Mouse (Mus musculus): ENCODE measurements around the gene Gm1673. TPM values are rescaled to one million over a fixed set of nuclear protein-coding genes. Genes with fewer than 3 reads are reported as not detected.

Gene Gm1673
- polyA plus RNA-seq, 1 experiment: 6.0 TPM

GRCm38 (mm10) chr5:33974736-33975135 is 8.5 kb upstream of the Gm1673 start:
- H3K36me3 ChIP-seq (ENCODE audit: control insufficient read depth, insufficient read depth, low read length): no peaks in the 10 kb centered on the region

DNA sequence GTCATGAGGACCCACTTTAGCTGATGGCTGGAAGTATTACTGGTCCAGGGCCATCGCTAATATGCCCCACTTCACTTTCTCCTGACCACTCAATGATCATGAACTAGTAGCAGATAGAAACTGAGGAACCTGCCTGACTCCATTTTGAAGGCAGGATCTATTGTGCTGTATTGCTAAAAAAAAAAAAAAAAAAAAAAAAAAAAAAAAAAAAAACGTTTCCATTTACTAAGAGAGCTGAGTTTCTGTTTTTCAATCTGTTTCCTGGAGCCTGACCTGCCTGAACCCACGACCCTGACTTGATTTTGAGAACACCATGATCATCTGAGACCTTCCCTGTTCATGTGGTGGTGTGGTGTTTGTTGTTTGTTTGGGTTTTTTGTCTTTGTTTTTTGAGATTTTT is 7.0 kb upstream of the Gm1673 start:
- no peak overlapping the region for H3K4me3 ChIP-seq (ENCODE audit: extremely low read depth, insufficient read depth, insufficient read length)
- no peaks in the 10 kb centered on the region for H3K4me1 ChIP-seq (ENCODE audit: control insufficient read depth, insufficient read depth, insufficient read length)
- no peaks in the 10 kb centered on the region for H3K36me3 ChIP-seq (ENCODE audit: control insufficient read depth, insufficient read depth, low read length)
- TF ChIP-seq POLR2A (IDR thresholded peaks at IDR 0.05; ENCODE audit: low read depth, low read length): no peak
- no peak for DNase-seq (ENCODE audit: low read depth in 1 of 2, low spot score in 2 of 2)
- no peak overlapping the region for H3K27ac ChIP-seq (ENCODE audit: insufficient read depth, low read length)
- WGBS: 33% methylated on average over 3 of the region's 3 CpGs
- no peaks in the 10 kb centered on the region for H3K27me3 ChIP-seq (ENCODE audit: control insufficient read depth, insufficient read depth, low read length)

More at GRCm38 (mm10) chr5:33974736-33975135, 8.5 kb upstream of the Gm1673 start:
- WGBS: 73% methylated on average over 2 of the region's 2 CpGs
- H3K4me3 ChIP-seq (ENCODE audit: extremely low read depth, insufficient read depth, insufficient read length): no peak overlapping the region
- H3K27ac ChIP-seq (ENCODE audit: insufficient read depth, low read length): no peak overlapping the region
- no peak for DNase-seq (ENCODE audit: low read depth in 1 of 2, low spot score in 2 of 2)
- H3K4me1 ChIP-seq (ENCODE audit: control insufficient read depth, insufficient read depth, insufficient read length): no peaks in the 10 kb centered on the region
- TF ChIP-seq POLR2A (IDR thresholded peaks at IDR 0.05; ENCODE audit: low read depth, low read length) (no peak), CTCF (IDR thresholded peaks at IDR 0.05; ENCODE audit: extremely low read depth, insufficient read depth, insufficient read length, insufficient replicate concordance) (no peak)
- H3K27me3 ChIP-seq (ENCODE audit: control insufficient read depth, insufficient read depth, low read length): no peaks in the 10 kb centered on the region

DNA sequence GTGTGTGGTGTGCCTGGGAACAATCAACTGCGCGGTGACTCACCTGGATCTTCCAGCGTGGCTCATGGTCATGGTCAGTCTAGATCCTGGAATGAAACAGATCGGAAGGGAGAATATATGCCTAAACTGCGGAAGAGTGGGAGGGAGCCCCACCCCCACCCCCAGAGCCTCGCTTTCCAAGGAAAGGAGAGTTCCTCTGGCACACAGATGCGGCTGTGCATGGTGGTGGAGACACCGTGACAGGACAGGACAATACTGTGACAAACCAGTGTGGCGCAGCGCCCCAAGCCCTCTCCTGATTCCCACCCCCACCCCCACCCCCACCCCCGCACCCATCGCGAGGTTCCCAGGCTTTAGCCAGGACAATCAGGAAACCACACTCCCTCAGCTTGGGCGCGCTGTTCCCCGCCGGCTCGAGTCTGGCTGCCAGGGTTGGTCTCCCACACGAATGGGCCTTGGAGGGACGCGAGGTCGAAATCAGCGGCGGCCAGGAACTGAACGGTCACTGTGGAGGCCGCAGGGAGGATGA is 438 bp upstream of the Gm1673 start:
- H3K27ac ChIP-seq (ENCODE audit: insufficient read depth, low read length): no peak overlapping the region
- H3K4me3 ChIP-seq (ENCODE audit: extremely low read depth, insufficient read depth, insufficient read length): peak overlapping the region; percentile 66
- no peak for TF ChIP-seq POLR2A (IDR thresholded peaks at IDR 0.05; ENCODE audit: low read depth, low read length)
- TF ChIP-seq CTCF (IDR thresholded peaks at IDR 0.05; ENCODE audit: extremely low read depth, insufficient read depth, insufficient read length, insufficient replicate concordance): no peak
- H3K27me3 ChIP-seq (ENCODE audit: control insufficient read depth, insufficient read depth, low read length): peaks cover 7% of the 10 kb centered on the region; the same call in 1 of the 2 replicates
- no peak for DNase-seq (ENCODE audit: low read depth in 1 of 2, low spot score in 2 of 2)
- 19% methylated on average over 25 of the region's 26 CpGs for WGBS
- no peaks in the 10 kb centered on the region for H3K36me3 ChIP-seq (ENCODE audit: control insufficient read depth, insufficient read depth, low read length)
- peaks cover 10% of the 10 kb centered on the region for H3K4me1 ChIP-seq (ENCODE audit: control insufficient read depth, insufficient read depth, insufficient read length)

GRCm38 (mm10) chr5:33994671-33995625 is 11.7 kb downstream of the Gm1673 start:
- WGBS: 55% methylated on average over 28 of the region's 28 CpGs
- peaks cover 19% of the 10 kb centered on the region for H3K27me3 ChIP-seq (ENCODE audit: control insufficient read depth, insufficient read depth, low read length)
- H3K36me3 ChIP-seq (ENCODE audit: control insufficient read depth, insufficient read depth, low read length): no peaks in the 10 kb centered on the region
- peaks cover 12% of the 10 kb centered on the region; the same call in 1 of the 2 replicates for H3K4me1 ChIP-seq (ENCODE audit: control insufficient read depth, insufficient read depth, insufficient read length)
- H3K4me3 ChIP-seq (ENCODE audit: extremely low read depth, insufficient read depth, insufficient read length): no peak overlapping the region
- peak in 1 of 2 experiments; percentile 15 for DNase-seq (ENCODE audit: low read depth in 1 of 2, low spot score in 2 of 2)
- TF ChIP-seq CTCF (IDR thresholded peaks at IDR 0.05; ENCODE audit: extremely low read depth, insufficient read depth, insufficient read length, insufficient replicate concordance): peak; percentile 10; the same call in 1 of the 2 replicates
- TF ChIP-seq POLR2A (IDR thresholded peaks at IDR 0.05; ENCODE audit: low read depth, low read length): no peak
- H3K27ac ChIP-seq (ENCODE audit: insufficient read depth, low read length): no peak overlapping the region

DNA sequence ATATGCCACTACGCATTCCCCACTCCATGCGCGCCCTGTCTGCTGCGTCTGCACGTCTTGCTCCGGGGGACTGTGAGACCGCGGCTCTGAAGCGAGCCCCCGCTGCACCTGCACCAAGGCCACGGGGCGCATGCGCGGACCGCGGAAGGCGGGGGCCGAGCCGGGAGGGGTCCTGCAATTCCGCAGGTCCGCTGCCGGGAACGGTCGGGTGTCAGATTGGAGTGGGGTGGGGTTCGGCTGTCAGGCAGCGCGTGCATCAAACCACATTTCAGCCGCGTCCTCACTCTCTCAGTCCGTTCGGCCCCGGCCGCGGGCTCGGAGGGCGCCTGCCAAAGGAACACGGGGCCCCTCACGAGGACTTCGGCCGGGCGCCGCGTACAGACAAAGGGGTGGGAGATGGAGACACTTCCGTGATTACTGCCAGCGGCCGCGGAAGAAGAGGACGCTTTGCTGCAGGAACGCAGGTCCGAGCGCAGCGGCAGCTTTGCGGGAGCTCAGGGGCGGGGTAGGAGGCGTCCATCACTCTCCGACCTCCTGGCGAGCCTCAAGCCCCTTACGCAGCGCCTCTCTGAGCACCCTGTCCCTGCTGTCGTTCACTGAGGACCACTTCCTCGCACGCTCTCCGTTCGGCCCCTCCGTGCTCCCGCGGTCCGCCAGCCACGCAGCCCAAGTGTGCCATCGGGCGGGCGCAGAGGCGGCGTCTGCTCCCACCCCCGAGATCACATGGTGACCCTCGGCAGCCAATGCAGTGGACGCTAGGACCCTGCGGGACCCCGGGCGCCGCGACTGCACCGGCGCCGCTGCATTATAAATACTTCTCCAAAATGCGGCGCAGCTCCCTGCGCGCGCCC is 12.8 kb downstream of the Gm1673 start, which contains the start of gene Nat8l:
Nat8l (plus strand) TSS at position 142 of the 851 bp plus-strand sequence.
- 1% methylated on average over 89 of the region's 90 CpGs for WGBS
- no peaks in the 10 kb centered on the region for H3K36me3 ChIP-seq (ENCODE audit: control insufficient read depth, insufficient read depth, low read length)
- H3K4me3 ChIP-seq (ENCODE audit: extremely low read depth, insufficient read depth, insufficient read length): peak within 1 kb of the TSS; percentile 62
- DNase-seq (ENCODE audit: low read depth in 1 of 2, low spot score in 2 of 2): peak in 1 of 2 experiments; percentile 17
- no peak within 1 kb of the TSS for H3K27ac ChIP-seq (ENCODE audit: insufficient read depth, low read length)
- TF ChIP-seq POLR2A (IDR thresholded peaks at IDR 0.05; ENCODE audit: low read depth, low read length) (no peak), CTCF (IDR thresholded peaks at IDR 0.05; ENCODE audit: extremely low read depth, insufficient read depth, insufficient read length, insufficient replicate concordance) (no peak)
- H3K4me1 ChIP-seq (ENCODE audit: control insufficient read depth, insufficient read depth, insufficient read length): peaks cover 12% of the 10 kb centered on the region; the same call in 1 of the 2 replicates
- H3K27me3 ChIP-seq (ENCODE audit: control insufficient read depth, insufficient read depth, low read length): peaks cover 19% of the 10 kb centered on the region

DNA sequence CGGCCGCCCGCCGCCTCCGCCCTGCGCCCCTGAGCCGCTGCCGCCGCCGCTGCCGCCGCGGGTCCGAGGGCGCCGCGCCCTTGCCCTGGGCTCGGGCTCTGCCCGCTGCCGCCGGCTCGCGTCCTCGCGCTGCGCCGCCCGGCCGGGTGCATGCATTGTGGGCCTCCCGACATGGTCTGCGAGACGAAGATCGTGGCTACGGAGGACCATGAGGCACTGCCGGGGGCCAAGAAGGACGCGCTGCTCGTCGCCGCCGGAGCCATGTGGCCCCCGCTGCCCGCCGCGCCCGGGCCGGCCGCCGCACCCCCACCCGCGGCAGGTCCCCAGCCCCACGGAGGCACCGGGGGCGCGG is 13.4 kb downstream of the Gm1673 start:
- DNase-seq (ENCODE audit: low read depth in 1 of 2, low spot score in 2 of 2): no peak
- no peak for TF ChIP-seq POLR2A (IDR thresholded peaks at IDR 0.05; ENCODE audit: low read depth, low read length)
- no peak for TF ChIP-seq CTCF (IDR thresholded peaks at IDR 0.05; ENCODE audit: extremely low read depth, insufficient read depth, insufficient read length, insufficient replicate concordance)
- H3K36me3 ChIP-seq (ENCODE audit: control insufficient read depth, insufficient read depth, low read length): no peaks in the 10 kb centered on the region
- H3K4me1 ChIP-seq (ENCODE audit: control insufficient read depth, insufficient read depth, insufficient read length): peaks cover 12% of the 10 kb centered on the region; the same call in 1 of the 2 replicates
- peaks cover 19% of the 10 kb centered on the region for H3K27me3 ChIP-seq (ENCODE audit: control insufficient read depth, insufficient read depth, low read length)
- peak overlapping the region; percentile 62 for H3K4me3 ChIP-seq (ENCODE audit: extremely low read depth, insufficient read depth, insufficient read length)
- no peak overlapping the region for H3K27ac ChIP-seq (ENCODE audit: insufficient read depth, low read length)
- WGBS: under 1% methylated on average over 50 of the region's 55 CpGs

Data from spleen, adult 2 months (tissue).